Mouse (Mus musculus): ENCODE measurements at regions not wholly inside any gene's neighbourhood (a gene's known extent, or its start where the extent isn't known, plus 50 kb on each side); places are given as distances from the start of the nearest gene placed in this dataset.

- Histone ChIP-seq H3K27ac (replicated peaks; ENCODE audit: low read depth, low read length) (peak overlapping the region; percentile 14), H3K4me1 (ENCODE audit: control insufficient read depth, insufficient read depth, insufficient read length, low read length) (0 out of 2 replicates have a peak, but pooled peaks cover 2% of the 10 kb centered on the region), H3K4me3 (ENCODE audit: insufficient read depth, low read depth, low read length) (peak overlapping the region; percentile 4; the same call in 1 of the 2 replicates)
Observed at GRCm38 (mm10) chr16:25042669-25043440, 243.8 kb upstream of the Tprg start.

- Histone ChIP-seq H3K4me1 (ENCODE audit: control insufficient read depth, insufficient read depth, insufficient read length, low read length) (0 out of 2 replicates have a peak, but pooled peaks cover 2% of the 10 kb centered on the region), H3K4me3 (ENCODE audit: insufficient read depth, low read depth, low read length) (no peak overlapping the region), H3K27ac (replicated peaks; ENCODE audit: low read depth, low read length) (no peak overlapping the region)
Observed at GRCm38 (mm10) chr16:25044637-25045036, 242.0 kb upstream of the Tprg start.

- Histone ChIP-seq H3K27ac (replicated peaks; ENCODE audit: low read depth, low read length) (no peak overlapping the region), H3K4me3 (ENCODE audit: insufficient read depth, low read depth, low read length) (no peak overlapping the region), H3K4me1 (ENCODE audit: control insufficient read depth, insufficient read depth, insufficient read length, low read length) (peaks cover 3% of the 10 kb centered on the region)
Observed at GRCm38 (mm10) chr16:25047726-25048125, 238.9 kb upstream of the Tprg start.

GRCm38 (mm10) chr16:25049928-25050510 is 236.6 kb upstream of the Tprg start:
- H3K4me3 ChIP-seq (ENCODE audit: insufficient read depth, low read depth, low read length), result no peak overlapping the region
- H3K27ac ChIP-seq (replicated peaks; ENCODE audit: low read depth, low read length), result no peak overlapping the region
- H3K4me1 ChIP-seq (ENCODE audit: control insufficient read depth, insufficient read depth, insufficient read length, low read length), result peaks cover 10% of the 10 kb centered on the region

GRCm38 (mm10) chr16:25051044-25051443 is 235.6 kb upstream of the Tprg start:
- H3K4me3 ChIP-seq (ENCODE audit: insufficient read depth, low read depth, low read length), result no peak overlapping the region
- H3K4me1 ChIP-seq (ENCODE audit: control insufficient read depth, insufficient read depth, insufficient read length, low read length), result peaks cover 10% of the 10 kb centered on the region
- H3K27ac ChIP-seq (replicated peaks; ENCODE audit: low read depth, low read length), result no peak overlapping the region

GRCm38 (mm10) chr16:25052428-25052827 is 234.2 kb upstream of the Tprg start:
- H3K4me1 ChIP-seq (ENCODE audit: control insufficient read depth, insufficient read depth, insufficient read length, low read length), result peaks cover 10% of the 10 kb centered on the region
- H3K4me3 ChIP-seq (ENCODE audit: insufficient read depth, low read depth, low read length), result no peak overlapping the region
- 0 out of 2 replicates have a peak overlapping the region, but pooled peaks have one; percentile 55 for H3K27ac ChIP-seq (replicated peaks; ENCODE audit: low read depth, low read length)

GRCm38 (mm10) chr16:25052917-25053343 is 233.7 kb upstream of the Tprg start:
- Histone ChIP-seq H3K4me3 (ENCODE audit: insufficient read depth, low read depth, low read length) (no peak overlapping the region), H3K27ac (replicated peaks; ENCODE audit: low read depth, low read length) (peak overlapping the region; percentile 55; the same call in 1 of the 2 replicates), H3K4me1 (ENCODE audit: control insufficient read depth, insufficient read depth, insufficient read length, low read length) (peaks cover 10% of the 10 kb centered on the region)

- Histone ChIP-seq H3K4me3 (ENCODE audit: insufficient read depth, low read depth, low read length) (no peak overlapping the region), H3K4me1 (ENCODE audit: control insufficient read depth, insufficient read depth, insufficient read length, low read length) (peaks cover 10% of the 10 kb centered on the region), H3K27ac (replicated peaks; ENCODE audit: low read depth, low read length) (no peak overlapping the region)
Observed at GRCm38 (mm10) chr16:25054304-25054703, 232.3 kb upstream of the Tprg start.

GRCm38 (mm10) chr16:25055376-25055775 is 231.2 kb upstream of the Tprg start:
- Histone ChIP-seq H3K27ac (replicated peaks; ENCODE audit: low read depth, low read length) (no peak overlapping the region), H3K4me1 (ENCODE audit: control insufficient read depth, insufficient read depth, insufficient read length, low read length) (peaks cover 16% of the 10 kb centered on the region), H3K4me3 (ENCODE audit: insufficient read depth, low read depth, low read length) (no peak overlapping the region)

- Histone ChIP-seq H3K4me3 (ENCODE audit: insufficient read depth, low read depth, low read length) (peak overlapping the region; percentile 80), H3K27ac (replicated peaks; ENCODE audit: low read depth, low read length) (peak overlapping the region; percentile 95), H3K4me1 (ENCODE audit: control insufficient read depth, insufficient read depth, insufficient read length, low read length) (peaks cover 11% of the 10 kb centered on the region)
Observed at GRCm38 (mm10) chr16:25058051-25058747, 228.4 kb upstream of the Tprg start.

- H3K4me1 ChIP-seq (ENCODE audit: control insufficient read depth, insufficient read depth, insufficient read length, low read length), result peaks cover 9% of the 10 kb centered on the region
- H3K27ac ChIP-seq (replicated peaks; ENCODE audit: low read depth, low read length), result peak overlapping the region; percentile 98
- H3K4me3 ChIP-seq (ENCODE audit: insufficient read depth, low read depth, low read length), result peak overlapping the region; percentile 80
Observed at GRCm38 (mm10) chr16:25058812-25059501, 227.7 kb upstream of the Tprg start.

GRCm38 (mm10) chr16:25059504-25059992 is 227.1 kb upstream of the Tprg start:
- peak overlapping the region; percentile 80 for H3K4me3 ChIP-seq (ENCODE audit: insufficient read depth, low read depth, low read length)
- H3K4me1 ChIP-seq (ENCODE audit: control insufficient read depth, insufficient read depth, insufficient read length, low read length), result peaks cover 6% of the 10 kb centered on the region
- H3K27ac ChIP-seq (replicated peaks; ENCODE audit: low read depth, low read length), result peak overlapping the region; percentile 98

- Histone ChIP-seq H3K4me1 (ENCODE audit: control insufficient read depth, insufficient read depth, insufficient read length, low read length) (peaks cover 6% of the 10 kb centered on the region), H3K27ac (replicated peaks; ENCODE audit: low read depth, low read length) (peak overlapping the region; percentile 98), H3K4me3 (ENCODE audit: insufficient read depth, low read depth, low read length) (no peak overlapping the region)
Observed at GRCm38 (mm10) chr16:25060266-25060665, 226.4 kb upstream of the Tprg start.

GRCm38 (mm10) chr16:25061631-25062030 is 225.0 kb upstream of the Tprg start:
- Histone ChIP-seq H3K27ac (replicated peaks; ENCODE audit: low read depth, low read length) (no peak overlapping the region), H3K4me1 (ENCODE audit: control insufficient read depth, insufficient read depth, insufficient read length, low read length) (peaks cover 6% of the 10 kb centered on the region), H3K4me3 (ENCODE audit: insufficient read depth, low read depth, low read length) (no peak overlapping the region)

- no peak overlapping the region for H3K4me3 ChIP-seq (ENCODE audit: insufficient read depth, low read depth, low read length)
- peaks cover 6% of the 10 kb centered on the region for H3K4me1 ChIP-seq (ENCODE audit: control insufficient read depth, insufficient read depth, insufficient read length, low read length)
- no peak overlapping the region for H3K27ac ChIP-seq (replicated peaks; ENCODE audit: low read depth, low read length)
Observed at GRCm38 (mm10) chr16:25063981-25064380, 222.6 kb upstream of the Tprg start.
